Mouse (Mus musculus) thymus, adult 2 months (tissue): ENCODE results near the gene Keg1.

Source experiments
- CTCF ChIP-seq: fragments of 200-500 bp; IDR thresholded peaks from 2 replicates; pipeline ENCODE4 v1.5.1; 2012; ENCODE audit warnings: mild to moderate bottlenecking, control low read depth, low read length, moderate library complexity, borderline replicate concordance; ENCODE audit not compliant: control insufficient read depth, poor library complexity, insufficient read depth; ENCODE audit errors: extremely low read depth
- POLR2A ChIP-seq: fragments of 200-500 bp; IDR thresholded peaks from 2 replicates; pipeline ENCODE4 v1.6.1; 2012; ENCODE audit warnings: mild to moderate bottlenecking, low read length, control low read depth, moderate library complexity; ENCODE audit not compliant: control insufficient read depth, poor library complexity, insufficient read depth; ENCODE audit errors: extremely low read depth

GRCm38 (mm10) chr19:12695590-12695989, at the start of gene Keg1:
- no peak for TF ChIP-seq POLR2A
- no peak for TF ChIP-seq CTCF
